Mouse (Mus musculus) G1E (cell line): Measurements from ENCODE around the gene Tmprss3.

Experiments used
- CTCF ChIP-seq: IDR thresholded peaks from 2 replicates; pipeline ENCODE4 v1.5.1; 2012; ENCODE audit warnings: low read depth, low read length, inconsistent platforms, mixed read lengths
- GATA1 ChIP-seq: IDR thresholded peaks from 2 replicates; pipeline ENCODE4 v1.6.1; 2012; ENCODE audit warnings: borderline replicate concordance, low read length, inconsistent platforms, mixed read lengths
- GATA2 ChIP-seq: IDR thresholded peaks from 2 replicates; pipeline ENCODE4 v1.6.1; 2012; ENCODE audit warnings: low read depth, low read length, inconsistent platforms, borderline replicate concordance
- TAL1 ChIP-seq: conservative IDR thresholded peaks from 2 replicates; pipeline ENCODE4 v1.6.1; 2012; ENCODE audit warnings: low read depth, low read length, inconsistent platforms, mixed read lengths

DNA sequence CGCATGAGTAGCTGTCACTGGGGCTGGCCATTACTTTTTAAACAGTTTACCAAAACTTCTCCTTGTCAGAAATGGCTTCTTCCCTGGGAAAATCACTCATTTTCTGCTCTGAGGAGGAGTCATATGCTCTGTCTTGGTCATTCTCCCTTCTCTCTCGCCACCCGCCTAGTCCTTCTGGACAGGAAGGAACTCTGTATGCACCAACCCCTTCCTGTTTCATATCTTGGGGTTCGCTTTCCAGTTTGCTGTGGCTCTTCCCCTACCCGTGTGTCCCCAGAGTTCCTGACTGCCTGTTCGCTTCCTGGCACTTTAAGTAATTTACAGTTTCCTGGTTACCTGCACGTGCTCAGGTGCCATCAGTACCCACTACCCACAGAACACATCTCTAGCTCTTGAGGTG lies 28.2 kb upstream of the Tmprss3 start:
- no peak for TF ChIP-seq CTCF
- TF ChIP-seq GATA1: no peak
- no peak for TF ChIP-seq GATA2
- no peak for TF ChIP-seq TAL1
